Mouse (Mus musculus) limb, embryonic 11.5 days (tissue): ENCODE measurements around the gene Zfp710. TPM values are rescaled to one million over a fixed set of nuclear protein-coding genes. Genes with fewer than 3 reads are reported as not detected.
"Not testable (repeated sequence)": the region's sequence is repeated elsewhere in the genome, so short reads cannot be mapped to it uniquely, and the experiment has no call there.

Source experiments
- ATAC-seq: fragments of 200-750 bp; cut with Nextera tagmentation; 2 replicates; pipeline ENCODE4 v1.8.0; 2017; ENCODE audit warnings: low read depth; ENCODE audit not compliant: insufficient number of reproducible peaks, low FRiP score, low TSS enrichment
- DNase-seq: peaks from one replicate; pipeline ENCODE4 v3.0.0-alpha.2; 2015; ENCODE audit warnings: low spot score
- H3K27ac ChIP-seq: fragments of 300-500 bp; sonication (generic); replicated peaks from 2 replicates; pipeline ENCODE4 v1.5.1; 2014; ENCODE audit warnings: low read depth, mild to moderate bottlenecking, low read length
- H3K27me3 ChIP-seq: fragments of 300-500 bp; sonication (generic); 2 replicates; pipeline ENCODE4 v1.6.1; 2014; ENCODE audit warnings: mild to moderate bottlenecking, low read length, mixed read lengths; ENCODE audit not compliant: control insufficient read depth, insufficient read depth
- H3K36me3 ChIP-seq: fragments of 300-500 bp; sonication (generic); 2 replicates; pipeline ENCODE4 v1.6.1; 2014; ENCODE audit warnings: mild to moderate bottlenecking, low read length, moderate library complexity, mixed read lengths; ENCODE audit not compliant: control insufficient read depth, insufficient read depth
- H3K4me1 ChIP-seq: fragments of 300-500 bp; sonication (generic); 2 replicates; pipeline ENCODE4 v1.6.1; 2014; ENCODE audit warnings: low read length, mixed read lengths; ENCODE audit not compliant: control insufficient read depth, insufficient read depth
- H3K4me2 ChIP-seq: fragments of 300-500 bp; sonication (generic); 2 replicates; pipeline ENCODE4 v1.6.1; 2014; ENCODE audit warnings: low read depth, mild to moderate bottlenecking, moderate library complexity; ENCODE audit not compliant: severe bottlenecking
- H3K4me3 ChIP-seq: fragments of 300-500 bp; sonication (generic); 2 replicates; pipeline ENCODE4 v1.5.1; 2014; ENCODE audit warnings: low read depth, low read length
- H3K9ac ChIP-seq: fragments of 300-500 bp; sonication (generic); 2 replicates; pipeline ENCODE4 v1.6.1; 2014; ENCODE audit warnings: mild to moderate bottlenecking, low read length
- H3K9me3 ChIP-seq: fragments of 300-500 bp; sonication (generic); 2 replicates; pipeline ENCODE4 v1.6.1; 2016; ENCODE audit warnings: low read length; ENCODE audit not compliant: control insufficient read depth
- WGBS: fragments of 180-500 bp; shearing (Covaris S2); extraction: QIAGEN DNeasy Blood & Tissue Kit; methylation state at CpG from one replicate; pipeline ENCODE4 v1.1.7; 2014; 5-methylcytosine and 5-hydroxymethylcytosine counted together
- polyA plus RNA-seq: library from polyadenylated mRNA; unstranded; fragments of >200 nt; fragmentation: Nextera tagmentation; extraction: Ambion mirVana; gene quantifications from 2 replicates; pipeline ENCODE4 v1.2.1, GENCODE M21; 2014

The Zfp710 gene
- polyA plus RNA-seq = 15.4 and 17.0 TPM in 2 replicates

DNA sequence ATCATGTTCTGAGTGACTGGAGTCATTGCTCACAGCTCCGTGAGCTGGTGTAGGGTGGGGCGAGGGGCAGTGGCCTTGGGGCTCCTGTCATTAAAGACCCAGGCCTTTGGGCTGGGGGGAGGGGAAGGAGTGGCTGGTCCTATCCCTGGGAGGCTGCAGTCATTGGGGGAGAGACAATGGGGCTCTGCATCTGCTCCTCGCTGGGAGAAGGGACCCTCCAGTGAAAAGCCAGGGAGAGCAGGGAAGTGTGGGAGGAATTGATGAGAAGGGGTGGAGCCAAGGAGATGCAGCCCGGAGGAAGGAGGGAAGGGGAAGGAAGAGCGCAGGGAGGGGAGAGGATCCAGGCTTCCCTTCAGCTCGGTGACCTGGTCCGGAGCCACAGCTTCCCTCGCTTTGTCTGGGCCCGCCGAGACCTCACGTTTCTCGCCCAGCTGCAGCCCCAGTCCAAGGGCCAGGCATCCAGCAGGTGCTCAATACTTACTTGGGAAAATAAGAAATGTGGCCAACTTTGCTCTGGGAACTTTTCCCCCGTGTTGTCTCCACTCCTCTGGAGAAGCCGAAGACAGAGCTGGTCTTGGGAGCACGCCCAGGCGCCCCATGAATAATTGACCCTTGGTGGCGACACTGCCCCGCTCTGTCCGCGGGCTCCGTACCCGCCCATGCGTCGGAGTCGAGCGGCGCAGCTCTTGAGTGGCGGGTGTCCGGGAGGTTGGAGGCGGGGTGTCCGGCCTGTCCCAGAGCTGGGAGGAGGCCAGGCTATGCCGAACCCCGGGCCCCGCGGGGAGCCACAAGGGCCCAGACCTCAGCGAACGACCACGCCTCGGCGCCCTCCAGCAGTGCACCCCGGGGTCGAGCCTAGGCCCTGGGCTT, at the start of gene Zfp710:
TSS of gene Zfp710 (plus strand) at position 294 of the 870 bp plus-strand sequence.
- H3K4me2 ChIP-seq = peak within 1 kb of the TSS; percentile 75
- peak within 1 kb of the TSS; percentile 95 for H3K9ac ChIP-seq
- ATAC-seq = peak; percentile 69
- peak within 1 kb of the TSS; percentile 94 for H3K27ac ChIP-seq
- WGBS = 1% methylated on average over 42 of the region's 42 CpGs
- peaks cover 9% of the 10 kb centered on the region for H3K4me1 ChIP-seq
- peak within 1 kb of the TSS; percentile 59 for H3K4me3 ChIP-seq
- no peaks in the 10 kb centered on the region for H3K9me3 ChIP-seq
- no peaks in the 10 kb centered on the region for H3K27me3 ChIP-seq
- DNase-seq = peak; percentile 81
- no peaks in the 10 kb centered on the region for H3K36me3 ChIP-seq

DNA sequence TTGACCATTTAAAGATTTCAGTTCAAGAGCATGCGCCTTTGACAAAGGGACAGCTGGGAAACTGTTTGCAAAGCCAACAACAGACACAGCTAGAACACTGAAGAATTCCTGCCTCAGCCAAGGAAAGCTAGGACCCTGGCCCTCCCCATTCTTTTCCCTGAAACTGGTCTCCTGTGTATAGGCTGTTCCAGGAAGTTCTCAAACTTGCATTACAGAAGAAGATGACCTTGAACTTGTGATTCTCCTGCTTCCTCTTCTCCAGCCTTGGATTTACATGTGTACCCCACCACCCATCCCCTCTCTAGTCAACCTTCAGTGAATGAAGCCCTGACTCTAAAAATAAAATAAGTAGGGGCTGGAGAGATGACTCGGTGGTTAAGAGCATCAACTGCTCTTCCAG, 49.3 kb upstream of the Zfp710 start:
- Histone ChIP-seq H3K27me3 (no peaks in the 10 kb centered on the region), H3K9me3 (no peaks in the 10 kb centered on the region), H3K36me3 (no peaks in the 10 kb centered on the region), H3K27ac (no peak overlapping the region), H3K4me1 (no peaks in the 10 kb centered on the region), H3K9ac (no peak overlapping the region), H3K4me3 (no peak overlapping the region), H3K4me2 (no peak overlapping the region)
- 89% methylated on average over 2 of the region's 2 CpGs for WGBS
- ATAC-seq = no peak
- DNase-seq = no peak

DNA sequence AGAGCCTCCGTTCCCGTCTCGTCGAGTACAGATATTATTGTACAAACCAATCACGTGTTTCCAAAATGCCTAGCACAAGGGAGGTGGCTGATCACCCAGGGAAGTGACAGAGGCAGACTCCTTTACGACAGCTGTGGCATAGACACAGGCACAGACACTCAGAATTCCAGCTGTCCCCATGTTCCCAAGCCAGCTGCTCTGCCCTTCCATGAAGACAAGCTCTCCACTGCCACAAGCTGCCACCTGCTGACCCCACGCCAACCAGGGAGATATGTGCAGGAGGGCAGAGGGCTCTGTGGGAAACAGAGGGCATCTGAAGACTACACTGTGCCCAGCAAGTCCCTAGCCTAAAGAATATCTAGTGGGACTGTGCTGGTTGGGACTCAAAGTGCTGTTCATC, 37.9 kb upstream of the Zfp710 start:
- no peaks in the 10 kb centered on the region for H3K36me3 ChIP-seq
- no peaks in the 10 kb centered on the region for H3K27me3 ChIP-seq
- 90% methylated on average over 7 of the region's 7 CpGs for WGBS
- ATAC-seq (no peak), DNase-seq (no peak)
- H3K27ac ChIP-seq = no peak overlapping the region
- H3K9ac ChIP-seq = no peak overlapping the region
- no peak overlapping the region for H3K4me3 ChIP-seq
- H3K4me2 ChIP-seq = no peak overlapping the region
- no peaks in the 10 kb centered on the region for H3K4me1 ChIP-seq
- no peaks in the 10 kb centered on the region for H3K9me3 ChIP-seq

DNA sequence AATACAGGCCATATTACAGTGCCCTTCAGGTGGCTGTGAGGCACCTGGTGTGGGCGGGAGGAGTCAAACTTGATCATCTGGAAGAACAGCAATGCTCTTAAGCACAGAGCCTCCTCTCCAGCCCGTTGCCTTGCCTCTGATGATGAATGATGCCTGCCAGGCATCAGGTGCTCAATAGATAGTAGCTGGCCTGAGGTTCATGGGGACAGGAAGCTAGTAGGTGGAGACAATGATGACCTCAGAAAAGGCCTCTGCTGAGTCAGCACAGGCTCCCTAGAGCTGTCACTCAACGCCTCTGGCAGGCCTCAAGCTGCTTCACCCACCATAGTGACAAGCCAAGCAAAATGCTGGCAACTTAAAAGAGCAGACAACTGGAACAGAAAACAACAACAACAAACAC, 36.9 kb upstream of the Zfp710 start:
- ATAC-seq = no peak
- no peaks in the 10 kb centered on the region for H3K4me1 ChIP-seq
- H3K9me3 ChIP-seq = no peaks in the 10 kb centered on the region
- 47% methylated on average over 3 of the region's 3 CpGs for WGBS
- no peaks in the 10 kb centered on the region for H3K27me3 ChIP-seq
- H3K4me2 ChIP-seq = no peak overlapping the region
- no peak overlapping the region for H3K4me3 ChIP-seq
- H3K36me3 ChIP-seq = no peaks in the 10 kb centered on the region
- DNase-seq = no peak
- H3K9ac ChIP-seq = no peak overlapping the region
- no peak overlapping the region for H3K27ac ChIP-seq

DNA sequence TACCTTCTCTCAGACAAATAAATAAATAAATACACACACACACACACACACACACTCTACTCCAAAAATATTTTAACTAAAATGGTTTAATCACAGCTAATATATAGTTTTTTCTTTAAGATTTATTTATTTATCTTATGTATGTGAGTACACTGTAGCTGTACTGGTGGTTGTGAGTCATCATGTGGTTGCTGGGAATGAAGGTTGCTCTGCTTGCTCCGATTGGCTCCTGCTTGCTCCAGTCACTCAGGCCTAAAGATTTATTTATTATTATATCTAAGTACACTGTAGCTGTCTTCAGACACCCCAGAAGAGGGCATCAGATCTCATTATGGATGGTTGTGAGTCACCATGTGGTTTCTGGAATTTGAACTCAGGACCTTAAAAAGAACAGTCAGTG, 36.1 kb upstream of the Zfp710 start:
- not testable (repeated sequence) for H3K36me3 ChIP-seq, H3K27me3 ChIP-seq, H3K4me2 ChIP-seq, DNase-seq, H3K27ac ChIP-seq, H3K9ac ChIP-seq, H3K4me1 ChIP-seq, H3K9me3 ChIP-seq, H3K4me3 ChIP-seq, ATAC-seq
- WGBS = 93% methylated on average over 1 of the region's 1 CpGs

DNA sequence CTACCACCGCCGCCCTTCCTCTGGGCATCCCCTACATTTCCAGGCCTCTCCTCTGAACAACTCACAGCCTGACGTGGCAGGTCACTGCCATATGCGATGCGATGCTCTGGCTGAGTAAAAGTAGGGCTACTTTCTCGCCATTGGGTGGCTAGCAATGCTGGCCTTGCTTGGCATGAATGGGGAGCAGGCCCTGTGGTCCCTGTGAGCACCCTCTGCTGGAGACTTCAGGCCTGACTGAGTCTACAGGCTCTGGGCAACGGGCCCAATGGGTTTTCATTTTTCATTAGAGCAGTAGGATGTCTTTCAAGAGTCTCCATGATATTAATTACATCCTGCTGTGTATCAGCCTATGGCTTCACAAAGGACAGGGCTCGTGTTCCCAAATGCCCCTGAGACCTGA, 30.1 kb upstream of the Zfp710 start:
- H3K4me2 ChIP-seq = no peak overlapping the region
- H3K9ac ChIP-seq = no peak overlapping the region
- H3K9me3 ChIP-seq = no peaks in the 10 kb centered on the region
- no peak overlapping the region for H3K4me3 ChIP-seq
- WGBS = 33% methylated on average over 8 of the region's 8 CpGs
- peak; percentile 45 for DNase-seq
- no peak for ATAC-seq
- H3K27ac ChIP-seq = no peak overlapping the region
- H3K36me3 ChIP-seq = no peaks in the 10 kb centered on the region
- no peaks in the 10 kb centered on the region for H3K4me1 ChIP-seq
- no peaks in the 10 kb centered on the region for H3K27me3 ChIP-seq

DNA sequence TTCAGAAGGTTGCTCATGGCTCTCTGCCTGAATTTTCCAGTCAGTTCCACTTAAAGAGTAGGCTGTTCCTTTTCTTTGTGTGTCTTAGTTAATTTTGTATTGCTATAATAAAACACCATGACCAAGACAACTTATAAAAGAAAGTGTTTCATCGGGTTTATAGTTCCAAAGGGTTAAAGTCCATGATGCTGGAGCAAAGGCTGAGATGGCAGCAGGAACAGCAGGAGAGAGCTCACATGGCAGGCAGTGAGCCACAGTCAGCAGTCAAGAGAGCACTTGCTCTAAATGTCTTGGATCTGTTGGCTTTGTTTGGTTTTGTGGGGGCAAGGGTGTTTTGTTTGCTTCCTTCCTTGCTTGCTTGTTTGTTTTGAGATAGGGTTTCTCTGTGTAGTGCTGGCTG, 26.9 kb upstream of the Zfp710 start:
- ATAC-seq (no peak), DNase-seq (no peak)
- Histone ChIP-seq H3K36me3 (no peaks in the 10 kb centered on the region), H3K9me3 (no peaks in the 10 kb centered on the region), H3K9ac (no peak overlapping the region), H3K4me3 (no peak overlapping the region), H3K4me2 (no peak overlapping the region), H3K27ac (no peak overlapping the region), H3K4me1 (no peaks in the 10 kb centered on the region), H3K27me3 (no peaks in the 10 kb centered on the region)
- WGBS = 87% methylated on average over 1 of the region's 1 CpGs

DNA sequence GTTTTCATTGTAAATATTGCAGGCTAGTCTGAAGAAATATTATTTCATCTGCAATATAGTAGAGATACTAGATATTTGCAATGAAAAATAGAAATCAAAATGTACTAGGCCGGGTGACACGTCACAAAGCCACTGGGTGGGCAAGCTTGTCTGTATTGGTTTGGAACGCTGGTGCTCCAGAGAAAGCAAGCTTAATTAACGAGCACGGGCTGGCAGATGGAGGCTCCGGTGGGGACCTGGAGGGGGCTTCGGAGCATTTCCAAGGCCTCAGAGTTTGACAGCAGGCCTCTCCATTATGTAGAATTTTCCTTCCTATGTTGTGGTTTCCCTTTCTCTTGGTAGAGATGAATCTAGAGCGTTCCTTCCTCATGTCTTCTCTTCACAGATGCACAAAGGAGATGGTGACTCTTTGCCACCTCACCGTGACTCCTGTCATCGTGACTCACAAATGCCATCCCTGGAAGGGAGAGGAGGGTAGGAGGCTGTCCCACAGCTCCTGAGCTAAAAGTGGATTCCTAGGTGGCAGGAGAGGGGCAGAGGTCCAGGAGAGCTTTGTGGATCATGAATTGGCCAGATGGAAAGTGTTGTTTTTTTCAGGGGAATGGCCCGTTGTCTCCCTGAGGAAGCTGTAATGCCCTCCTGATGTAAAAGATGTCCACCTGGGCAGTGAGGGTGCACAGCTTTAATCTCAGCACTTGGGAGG, 22.1 kb upstream of the Zfp710 start:
- Histone ChIP-seq H3K4me1 (no peaks in the 10 kb centered on the region), H3K27ac (no peak overlapping the region), H3K4me3 (no peak overlapping the region), H3K4me2 (no peak overlapping the region), H3K36me3 (no peaks in the 10 kb centered on the region), H3K9me3 (no peaks in the 10 kb centered on the region), H3K27me3 (no peaks in the 10 kb centered on the region), H3K9ac (no peak overlapping the region)
- ATAC-seq (no peak), DNase-seq (no peak)
- WGBS = 77% methylated on average over 11 of the region's 11 CpGs
